Comparison of ENCODE assay signal across 8 mouse cellular contexts in genomic region chr1:132157016-132157781, GRCm38 (mm10). TPM values are rescaled to one million over a fixed set of nuclear protein-coding genes. Genes with fewer than 3 reads are reported as not detected.
DNase-seq lines count a peak whose midpoint lies in the region; ATAC-seq and TF ChIP-seq lines count a peak whose summit lies in the region.

No protein-coding gene starts in this region.

- peaks cover 15 to 27% of the 10 kb centered on the region in 2 experiments for H3K4me1 ChIP-seq in ES-E14 (ENCODE audit: control insufficient read depth in 2 of 2, insufficient read depth in 2 of 2, low read length in 2 of 2, poor library complexity in 1 of 2)
- H3K4me1 ChIP-seq in forebrain, embryonic 15.5 days: peaks cover 33% of the 10 kb centered on the region
- peaks cover 51% of the 10 kb centered on the region for H3K4me1 ChIP-seq in hindbrain, embryonic 10.5 days (replicated peaks)

- H3K4me2 ChIP-seq in forebrain, embryonic 15.5 days (replicated peaks): peak overlapping the region; percentile 32

- H3K9me3 ChIP-seq in ES-E14 (ENCODE audit: control insufficient read depth, insufficient read depth, low read depth, low read length): no peaks in the 10 kb centered on the region
- H3K9me3 ChIP-seq in forebrain, embryonic 15.5 days: no peaks in the 10 kb centered on the region
- H3K9me3 ChIP-seq in hindbrain, embryonic 10.5 days: no peaks in the 10 kb centered on the region

- no peaks in the 10 kb centered on the region for H3K36me3 ChIP-seq in ES-E14 (ENCODE audit: control insufficient read depth, insufficient read depth, low read length, poor library complexity, severe bottlenecking)
- H3K36me3 ChIP-seq in forebrain, embryonic 15.5 days: no peaks in the 10 kb centered on the region
- no peaks in the 10 kb centered on the region for H3K36me3 ChIP-seq in hindbrain, embryonic 10.5 days

- ATAC-seq in forebrain, embryonic 15.5 days (replicated peaks): peak; percentile 64

- no peak overlapping the region; the same call in 1 of the 2 replicates for H3K9ac ChIP-seq in ES-E14 (ENCODE audit: insufficient read depth, low read depth, low read length, poor library complexity, severe bottlenecking)
- no peak overlapping the region for H3K9ac ChIP-seq in forebrain, embryonic 15.5 days (replicated peaks)

- H3K27me3 ChIP-seq in forebrain, embryonic 15.5 days: no peaks in the 10 kb centered on the region
- H3K27me3 ChIP-seq in hindbrain, embryonic 10.5 days (ENCODE audit: insufficient read depth, poor library complexity, severe bottlenecking): peaks cover 55% of the 10 kb centered on the region

- in situ Hi-C loops in ES-E14 (cut with MboI; ENCODE audit: low sequenced_read_pairs in 2 of 2, unreplicated experiment in 2 of 2): loop anchor here in 1 of 2 experiments (5.0 kb wide), 1 partner anchor 35 kb away; no protein-coding TSS in a partner anchor

- peak overlapping the region in 1 of 2 experiments; percentile 56; a peak in 2 of 4 replicates for H3K4me3 ChIP-seq in ES-E14 (ENCODE audit: insufficient read depth in 1 of 2, low read depth in 1 of 2, low read length in 2 of 2, poor library complexity in 1 of 2, severe bottlenecking in 1 of 2)
- H3K4me3 ChIP-seq in forebrain, embryonic 15.5 days: no peak overlapping the region
- H3K4me3 ChIP-seq in hindbrain, embryonic 10.5 days: peak overlapping the region; percentile 30

- WGBS in forebrain, embryonic 15.5 days: 22% methylated on average over 14 of the region's 14 CpGs
- WGBS in hindbrain, embryonic 10.5 days: 25% methylated on average over 14 of the region's 14 CpGs

- H3K27ac ChIP-seq in ES-E14 (ENCODE audit: insufficient read depth, low read depth, low read length, poor library complexity, severe bottlenecking): no peak overlapping the region
- H3K27ac ChIP-seq in forebrain, embryonic 15.5 days (replicated peaks): no peak overlapping the region
- peak overlapping the region; percentile 56; the same call in 1 of the 2 replicates for H3K27ac ChIP-seq in hindbrain, embryonic 10.5 days

- DNase-seq in ES-E14 (ENCODE audit: low read depth, low spot score): peak; percentile 87
- peak; percentile 93 for DNase-seq in cerebellum, adult 11 months
- DNase-seq in hindbrain, embryonic 10.5 days (ENCODE audit: low spot score): peak; percentile 88
- DNase-seq in layer of hippocampus, adult 9-10 months (ENCODE audit: low spot score): peak; percentile 70
- peak; percentile 93 for DNase-seq in lung, postnatal 14 days
- peak; percentile 96 for DNase-seq in retina, embryonic 14.5 days (ENCODE audit: low spot score)
- DNase-seq in thymus, postnatal 36 days: peak; percentile 72 to 73

TF ChIP-seq in ES-E14, 5 proteins besides CTCF, POLR2A, EP300 and RAD21:
- TF ChIP-seq CHD2 (IDR thresholded peaks at IDR 0.05; ENCODE audit: low read depth, low read length): no peak
- TF ChIP-seq ZNF384 (IDR thresholded peaks at IDR 0.05; ENCODE audit: low read depth, low read length): peak; percentile 56; the same call in 1 of the 2 replicates
- peak; percentile 79 for TF ChIP-seq ZC3H11A (IDR thresholded peaks at IDR 0.05; ENCODE audit: borderline replicate concordance, low read depth, low read length)
- no peak for TF ChIP-seq MAFK (IDR thresholded peaks at IDR 0.05; ENCODE audit: insufficient read depth, low read depth, low read length)
- 0 out of 2 replicates have a peak, but pooled peaks have one; percentile 47 for TF ChIP-seq HCFC1 (IDR thresholded peaks at IDR 0.05; ENCODE audit: borderline replicate concordance, insufficient read depth, low read length)

RNA-seq across cellular contexts. Expression of gene Cdk18, which starts 17.7 kb away (rescaled TPM):
- 9.6 and 10.8 TPM in 2 replicates for total RNA-seq in ES-E14 (2012; rRNA removed)
- 0.18 and 0.69 TPM in 2 replicates for polyA plus RNA-seq in forebrain, embryonic 15.5 days (2015; fragmentation: Nextera tagmentation; extraction: Ambion mirVana)
- 2.1 and 2.2 TPM in 2 replicates for polyA plus RNA-seq in hindbrain, embryonic 10.5 days (2016; fragmentation: Nextera tagmentation; extraction: Ambion mirVana)

RNA-seq across cellular contexts. Expression of gene Lemd1, which starts 34.0 kb away (rescaled TPM):
- 3.9 and 4.3 TPM in 2 replicates for total RNA-seq in ES-E14 (2012; rRNA removed)
- polyA plus RNA-seq in forebrain, embryonic 15.5 days (2015; fragmentation: Nextera tagmentation; extraction: Ambion mirVana): 13.9 and 16.2 TPM in 2 replicates
- 2.6 and 7.7 TPM in 2 replicates for polyA plus RNA-seq in hindbrain, embryonic 10.5 days (2016; fragmentation: Nextera tagmentation; extraction: Ambion mirVana)

RNA-seq across cellular contexts. Expression of gene AC124108.1, which starts 34.1 kb away (rescaled TPM):
- total RNA-seq in ES-E14 (2012; rRNA removed): 5.0 and 6.5 TPM in 2 replicates
- 2.5 and 2.8 TPM in 2 replicates for polyA plus RNA-seq in forebrain, embryonic 15.5 days (2015; fragmentation: Nextera tagmentation; extraction: Ambion mirVana)
- polyA plus RNA-seq in hindbrain, embryonic 10.5 days (2016; fragmentation: Nextera tagmentation; extraction: Ambion mirVana): 1.6 and 2.8 TPM in 2 replicates
